Mouse (Mus musculus) ovary, adult 10 weeks (tissue): ENCODE results near the gene Olfr1305. TPM values are rescaled to one million over a fixed set of nuclear protein-coding genes. Genes with fewer than 3 reads are reported as not detected.

Experiments
- polyA plus RNA-seq: library from polyadenylated mRNA; stranded (reverse); fragments of 350-450 nt; fragmentation: Illumina TruSeq; extraction: RNeasy Lipid Tissue Mini Kit (QIAGEN cat#74804); gene quantifications from one replicate; pipeline ENCODE4 v1.2.3, GENCODE M21; 2014

Olfr1305 gene
- not detected for polyA plus RNA-seq

GRCm38 (mm10) chr2:111877049-111877448 lies at the start of gene Olfr1305:
Gene Olfr1305 (minus strand): TSS chr2:111877149.

GRCm38 (mm10) chr2:111916171-111916570 lies 39.2 kb upstream of the Olfr1305 start, which contains the start of gene Olfr1306:
Gene Olfr1306 (minus strand): TSS chr2:111916271.

DNA sequence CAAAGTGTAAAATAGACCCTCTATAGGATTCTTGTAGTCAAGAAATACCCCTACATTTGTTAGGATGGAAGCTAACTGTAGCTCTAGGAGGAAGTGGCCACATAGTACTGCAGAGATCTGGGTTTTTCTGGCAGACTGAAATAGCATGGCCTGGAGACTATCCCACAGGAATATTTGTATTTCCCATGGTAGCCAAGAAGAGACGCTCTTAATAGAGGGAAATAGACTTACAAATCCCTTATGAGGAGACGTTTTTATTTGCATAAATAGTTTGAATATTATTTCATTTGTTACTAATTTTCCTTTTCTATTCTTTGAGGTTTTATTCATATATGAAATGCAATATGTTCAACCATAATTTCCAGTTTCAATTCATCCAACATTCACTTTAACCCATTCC lies 56.7 kb downstream of the Olfr1305 start, which contains the start of gene Olfr1303:
Gene Olfr1303, minus strand, starts transcription at position 101 of the 400 bp plus-strand sequence.

Other genes starting within 250 kb of the Olfr1305 start
- gene Olfr1298, start 227.9 kb downstream of the Olfr1305 start, polyA plus RNA-seq = not detected
- not detected for gene Olfr1299, start 215.7 kb downstream of the Olfr1305 start, polyA plus RNA-seq
- not detected for gene Olfr1301, start 126.1 kb downstream of the Olfr1305 start, polyA plus RNA-seq
- not detected for gene Olfr1302, start 99.7 kb downstream of the Olfr1305 start, polyA plus RNA-seq
- gene Olfr1303, start 56.8 kb downstream of the Olfr1305 start, polyA plus RNA-seq = not detected
- gene Olfr1306, start 39.1 kb upstream of the Olfr1305 start, polyA plus RNA-seq = not detected
- not detected for gene Olfr1307, start 72.3 kb upstream of the Olfr1305 start, polyA plus RNA-seq
- not detected for gene Olfr1308, start 87.8 kb upstream of the Olfr1305 start, polyA plus RNA-seq
- not detected for gene Olfr1309, start 113.1 kb upstream of the Olfr1305 start, polyA plus RNA-seq
- not detected for gene Olfr1310, start 135.6 kb upstream of the Olfr1305 start, polyA plus RNA-seq
- not detected for gene Olfr1311, start 147.3 kb upstream of the Olfr1305 start, polyA plus RNA-seq
- gene Olfr1312, start 173.1 kb upstream of the Olfr1305 start, polyA plus RNA-seq = not detected
- not detected for gene Olfr1313, start 200.7 kb upstream of the Olfr1305 start, polyA plus RNA-seq
- gene Olfr1314, start 219.6 kb upstream of the Olfr1305 start, polyA plus RNA-seq = not detected
- gene Olfr1315-ps1, start 238.3 kb upstream of the Olfr1305 start, polyA plus RNA-seq = not detected